Mouse (Mus musculus) liver (tissue): ENCODE results near the gene Sema4g.
A peak's percentile ranks its signal among the peaks of the same experiment; 100 is the strongest.
"Not testable (repeated sequence)": the region's sequence is repeated elsewhere in the genome, so short reads cannot be mapped to it uniquely, and the experiment has no call there.

Source experiments
- DNase-seq: peaks from one replicate; pipeline ENCODE4 v3.0.0-alpha.2; 2020; ENCODE audit warnings: mixed read lengths

Sema4g gene

GRCm38 (mm10) chr19:45026958-45027670 lies 38.2 kb downstream of the Sema4g start:
- DNase-seq: no peak

GRCm38 (mm10) chr19:45027848-45028247 lies 38.9 kb downstream of the Sema4g start:
- DNase-seq: no peak

- no peak for DNase-seq
Observed at GRCm38 (mm10) chr19:45028746-45029145, 39.8 kb downstream of the Sema4g start.

GRCm38 (mm10) chr19:45029571-45029970 lies 40.7 kb downstream of the Sema4g start:
- DNase-seq: no peak

DNA sequence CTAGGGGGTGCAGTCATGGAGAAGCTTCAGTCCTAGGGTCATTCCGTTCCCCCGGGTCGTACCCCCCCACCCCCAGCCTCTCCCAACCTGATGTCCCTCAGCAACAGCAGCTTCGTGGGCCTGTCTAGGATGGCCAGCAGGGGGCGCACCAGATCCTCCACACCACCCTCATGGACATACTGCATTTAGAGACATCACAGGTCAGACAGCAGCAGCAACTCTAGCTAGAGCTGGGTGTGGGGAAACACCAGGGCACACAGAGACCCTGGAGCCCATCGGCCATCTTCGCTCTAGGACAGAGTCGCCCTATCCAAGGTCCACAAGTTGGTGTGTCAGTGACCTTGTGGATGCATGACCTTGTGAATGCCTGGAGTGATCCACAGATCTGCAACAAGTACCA lies 41.2 kb downstream of the Sema4g start:
- DNase-seq: peak; percentile 65

GRCm38 (mm10) chr19:45030746-45031693 lies 42.1 kb downstream of the Sema4g start:
- peak; percentile 78 for DNase-seq

DNA sequence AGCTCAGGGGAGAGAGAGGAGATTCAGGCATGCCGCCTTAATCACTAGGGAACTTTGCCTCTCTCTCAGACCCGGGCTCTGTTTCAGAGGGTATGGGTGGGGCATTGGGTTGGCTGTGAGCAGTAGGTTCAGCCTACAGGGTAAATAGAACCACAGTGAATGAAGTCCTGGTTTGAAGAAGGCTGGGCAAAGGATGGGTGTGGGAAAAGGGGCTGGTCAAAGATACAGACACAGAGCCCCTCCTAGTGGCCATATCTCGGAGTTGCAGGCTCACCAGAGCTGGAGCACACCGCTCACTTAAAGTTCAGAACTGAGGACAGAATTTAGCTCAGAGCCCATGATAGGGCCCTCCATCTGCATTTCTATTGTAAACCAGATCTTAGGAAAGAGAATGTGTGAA lies 42.9 kb downstream of the Sema4g start:
- peak; percentile 75 for DNase-seq

DNA sequence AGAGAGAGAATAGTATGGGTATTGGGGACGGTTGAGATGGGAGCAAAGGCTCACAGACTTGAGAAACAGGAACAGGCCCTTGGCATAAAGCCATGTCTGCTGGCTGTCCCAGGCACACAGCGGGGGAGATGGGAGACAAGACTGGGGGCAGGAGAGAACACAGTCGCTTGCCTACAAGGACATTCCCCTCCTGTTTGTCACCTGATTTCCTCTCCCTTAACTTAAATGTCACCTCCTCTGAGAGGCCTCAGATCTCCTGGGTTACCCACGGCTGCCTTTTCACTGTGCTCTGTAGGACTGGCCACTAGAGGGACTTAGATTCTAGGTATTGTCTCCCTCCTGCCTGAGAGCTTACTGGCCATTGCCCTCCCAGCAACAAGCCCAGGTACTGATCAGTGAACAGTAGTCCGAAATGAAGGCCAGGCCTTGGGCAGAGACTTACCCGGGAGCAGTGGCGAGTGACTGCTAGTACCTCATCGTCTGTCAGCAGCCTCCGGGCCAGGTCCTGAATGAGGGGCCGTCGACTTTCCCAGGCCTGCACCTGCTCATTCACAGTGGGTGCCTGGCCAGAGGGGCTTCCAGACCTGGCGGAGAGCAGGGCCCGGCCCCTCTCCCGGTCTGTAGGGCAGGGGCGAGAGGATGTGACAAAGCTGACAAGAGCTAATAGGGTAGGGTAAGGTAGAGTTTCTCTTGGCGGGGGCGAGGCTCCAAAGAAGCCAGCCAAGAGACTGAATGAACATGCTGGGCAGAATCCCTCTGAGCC lies 43.9 kb downstream of the Sema4g start:
- no peak for DNase-seq

- DNase-seq: peak; percentile 75
Observed at GRCm38 (mm10) chr19:45036867-45037266, 48.0 kb downstream of the Sema4g start.

DNA sequence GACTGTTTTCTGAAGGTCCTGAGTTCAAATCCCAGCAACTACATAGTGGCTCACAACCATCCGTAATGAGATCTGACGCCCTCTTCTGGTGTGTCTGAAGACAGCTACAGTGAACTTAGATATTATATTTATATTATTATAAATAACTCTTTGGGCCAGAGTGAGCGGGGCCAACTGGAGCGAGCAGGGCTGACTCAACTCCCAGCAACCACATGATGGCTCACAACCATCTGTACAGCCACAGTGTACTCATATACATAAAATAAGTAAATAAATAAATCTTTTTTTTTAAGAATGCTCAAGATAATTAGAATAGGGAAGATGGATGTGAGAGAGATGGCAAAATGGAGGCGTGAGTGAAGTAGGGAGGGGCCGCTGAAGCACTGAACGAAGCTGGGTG lies 49.3 kb downstream of the Sema4g start:
- not testable (repeated sequence) for DNase-seq

GRCm38 (mm10) chr19:45040214-45040613 lies 51.3 kb downstream of the Sema4g start:
- DNase-seq: no peak

DNA sequence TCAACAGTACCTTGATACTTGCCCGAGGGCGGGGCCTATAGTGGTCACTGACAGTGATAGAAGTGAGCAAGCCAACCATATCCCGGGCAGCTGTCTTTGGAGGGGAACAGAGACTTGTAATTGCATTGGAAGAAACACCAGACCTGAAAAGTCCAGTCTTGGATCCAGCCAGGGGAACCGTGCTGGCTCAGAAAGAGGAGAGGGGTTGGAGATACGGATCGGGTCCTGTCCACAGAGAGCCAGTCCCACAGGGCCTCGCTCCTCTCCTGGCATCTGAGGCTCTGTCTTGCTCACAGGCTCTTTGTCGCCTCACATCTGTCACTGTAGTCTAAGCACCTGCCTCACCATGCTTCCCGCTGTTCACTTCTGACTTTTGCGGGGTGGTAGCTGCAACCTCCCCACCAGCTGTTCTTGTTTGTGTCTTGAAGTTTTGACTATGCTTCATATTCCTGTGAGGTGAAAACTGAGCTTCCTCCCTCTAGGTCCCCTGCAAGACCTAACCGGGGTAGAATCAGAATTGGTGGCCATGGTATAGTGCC lies 55.6 kb downstream of the Sema4g start:
- no peak for DNase-seq

DNA sequence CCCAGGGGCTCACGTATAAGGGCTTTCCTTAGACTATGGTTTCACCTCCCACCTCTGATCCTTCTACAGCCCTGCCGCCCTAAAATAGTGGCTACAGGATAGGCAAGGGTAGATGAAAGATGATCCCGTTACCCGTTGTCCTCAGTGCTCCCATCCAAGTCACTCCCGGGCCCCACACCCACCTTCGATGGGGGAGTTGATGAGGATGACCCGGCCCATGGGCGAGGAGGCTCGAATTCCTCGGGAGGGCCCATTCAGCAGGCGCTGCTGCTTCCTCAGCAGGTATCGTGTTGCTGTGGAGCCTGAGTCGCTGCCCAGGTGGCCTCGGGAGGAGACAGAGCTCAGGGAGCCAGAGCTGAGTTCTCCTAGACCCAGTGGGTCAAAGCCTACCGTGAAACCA lies 56.3 kb downstream of the Sema4g start:
- DNase-seq: no peak

DNA sequence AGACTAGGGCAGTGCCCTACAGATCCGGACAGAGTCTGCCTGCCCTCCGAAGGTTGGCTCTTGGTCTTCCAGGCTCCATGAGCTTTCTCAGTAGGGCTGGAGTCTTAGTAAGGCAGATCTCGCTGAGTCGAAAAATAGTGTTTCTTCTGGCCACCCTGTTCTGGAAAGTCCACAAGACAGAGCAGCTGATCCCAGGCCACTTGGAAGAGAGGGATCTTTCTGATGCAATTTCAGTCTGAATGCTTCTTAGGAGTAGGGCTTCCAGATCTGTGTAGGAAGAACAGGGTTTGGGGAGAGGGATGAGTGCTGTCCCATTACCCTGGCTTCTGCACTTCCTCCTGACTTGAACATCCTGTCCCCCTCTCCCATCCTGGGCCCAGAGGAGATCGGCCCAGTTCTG lies 56.8 kb downstream of the Sema4g start, which contains the start of gene Pdzd7:
Gene Pdzd7 (minus strand): TSS at position 67 of the 400 bp plus-strand sequence.
- DNase-seq: no peak

GRCm38 (mm10) chr19:45046523-45047321 lies 57.8 kb downstream of the Sema4g start:
- DNase-seq: peak; percentile 80

DNA sequence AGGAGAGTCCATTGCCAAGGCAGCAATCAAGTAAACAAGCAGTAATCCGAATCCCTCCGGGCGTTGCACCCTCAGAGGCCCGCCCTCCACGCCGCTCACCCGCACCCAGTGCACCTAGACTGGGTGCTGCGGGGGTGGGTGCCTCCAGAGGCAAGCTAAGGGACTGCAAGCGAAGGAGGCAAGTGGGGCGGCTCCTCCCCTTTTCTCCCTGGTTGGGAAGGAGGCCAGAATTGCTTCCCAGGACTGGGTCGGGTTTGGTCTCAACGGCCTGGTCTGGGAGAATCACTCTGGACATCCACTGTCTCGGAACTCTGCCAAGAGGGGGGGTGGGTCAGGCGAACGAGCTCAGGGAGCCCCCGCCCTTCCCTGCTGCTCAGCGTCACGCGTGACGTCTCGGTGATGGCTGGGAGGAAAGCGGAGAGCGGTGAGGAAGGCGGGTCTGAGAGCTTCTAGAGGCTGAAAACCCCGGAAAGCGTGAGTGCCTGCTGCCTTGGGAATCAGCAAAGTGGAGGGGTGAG lies 58.6 kb downstream of the Sema4g start, which contains the start of gene Sfxn3:
Gene Sfxn3 (plus strand): TSS at position 87 of the 518 bp plus-strand sequence.
- peak; percentile 84 for DNase-seq

DNA sequence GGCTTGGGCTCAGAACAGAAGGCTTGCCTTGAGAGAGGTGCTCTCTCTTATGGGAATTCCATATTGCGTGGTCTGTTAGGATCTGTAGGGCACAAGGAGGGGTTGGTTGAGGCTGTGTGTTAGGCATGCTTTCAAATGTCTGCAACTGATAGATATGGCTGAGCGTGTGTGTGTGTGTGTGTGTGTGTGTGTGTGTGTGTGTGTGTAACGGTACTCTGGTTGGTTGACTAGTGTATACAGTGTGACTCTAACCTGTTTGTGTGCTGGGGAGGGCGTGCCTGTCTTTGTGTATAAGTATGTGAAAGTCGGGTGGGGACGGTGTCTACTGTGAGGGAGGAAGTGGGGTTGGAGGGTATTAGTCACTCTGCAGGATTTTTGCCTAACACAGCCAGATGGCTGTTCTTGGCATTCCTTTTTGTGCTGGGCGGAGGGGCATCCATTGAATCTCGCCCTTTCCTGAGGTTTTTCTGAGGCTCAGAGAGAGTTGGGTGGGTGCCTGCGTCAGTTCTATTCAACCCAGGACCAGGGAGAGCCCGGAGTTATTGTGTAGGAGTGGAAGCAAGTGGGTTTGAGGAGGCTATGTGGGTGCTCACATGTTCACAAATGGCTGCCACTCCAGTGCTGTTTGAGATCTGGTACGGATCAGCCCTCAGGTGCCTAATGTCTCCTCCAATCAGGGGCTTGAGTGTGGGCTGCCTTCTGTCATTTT lies 59.2 kb downstream of the Sema4g start:
- peak; percentile 52 for DNase-seq

DNA sequence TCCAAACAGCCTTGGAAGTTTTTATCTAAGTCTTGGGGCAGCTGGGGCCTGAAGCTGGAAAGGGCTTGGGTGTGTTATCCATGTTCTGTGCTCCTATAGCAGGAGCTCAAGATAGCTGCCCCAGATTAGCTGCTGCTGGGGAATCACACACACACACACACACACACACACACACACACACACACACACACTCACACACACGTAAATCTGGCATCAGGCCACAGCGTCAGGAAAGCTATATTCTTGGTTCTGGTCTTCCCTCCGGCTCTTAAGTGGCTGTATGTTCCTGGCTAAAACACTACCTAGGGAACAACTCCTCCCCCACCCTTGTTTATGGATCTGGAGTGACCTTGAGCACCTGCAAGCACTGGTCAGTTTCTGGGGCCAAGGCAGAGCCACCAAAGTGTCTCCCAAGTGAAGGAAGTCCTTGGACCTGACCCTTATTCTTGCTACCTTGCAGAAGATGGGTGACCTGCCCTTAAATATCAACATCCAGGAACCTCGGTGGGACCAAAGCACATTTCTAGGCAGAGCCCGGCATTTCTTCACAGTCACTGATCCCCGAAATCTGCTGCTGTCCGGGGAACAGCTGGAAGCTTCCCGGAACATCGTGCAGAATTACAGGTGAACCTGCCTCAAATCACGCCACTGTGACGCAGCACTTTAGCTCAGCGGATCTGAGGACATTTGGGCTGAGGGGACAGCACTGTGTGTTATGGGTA lies 59.9 kb downstream of the Sema4g start:
- no peak for DNase-seq

DNA sequence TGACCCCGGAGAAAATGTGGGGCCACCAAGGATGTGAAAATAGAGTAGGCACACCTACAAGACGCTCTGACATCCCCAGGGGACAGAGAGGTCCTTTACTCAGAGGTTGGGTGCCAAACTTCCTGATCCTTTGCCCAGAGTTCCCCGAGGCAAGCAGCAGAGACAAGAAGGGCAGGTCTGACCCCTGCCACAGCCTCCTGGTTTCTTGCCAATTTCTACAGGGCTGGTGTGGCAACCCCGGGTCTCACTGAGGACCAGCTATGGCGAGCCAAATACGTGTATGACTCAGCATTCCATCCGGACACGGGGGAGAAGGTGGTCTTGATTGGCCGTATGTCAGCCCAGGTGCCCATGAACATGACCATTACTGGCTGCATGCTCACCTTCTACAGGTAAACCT lies 60.6 kb downstream of the Sema4g start:
- DNase-seq: no peak
